Mouse (Mus musculus) limb, embryonic 10.5 days (tissue): ENCODE data around the gene Chst5. TPM values are rescaled to one million over a fixed set of nuclear protein-coding genes. Genes with fewer than 3 reads are reported as not detected.

Experiments
- DNase-seq: peaks from one replicate; pipeline ENCODE4 v3.0.0-alpha.2; 2017; ENCODE audit warnings: low spot score
- H3K27ac ChIP-seq: fragments of 300-500 bp; sonication (generic); 2 replicates; pipeline ENCODE4 v1.5.1; 2016; ENCODE audit warnings: mild to moderate bottlenecking
- H3K27me3 ChIP-seq: fragments of 300-500 bp; sonication (generic); 2 replicates; pipeline ENCODE4 v1.6.1; 2016; ENCODE audit warnings: low read depth, mild to moderate bottlenecking; ENCODE audit not compliant: poor library complexity, severe bottlenecking
- H3K36me3 ChIP-seq: fragments of 300-500 bp; sonication (generic); 2 replicates; pipeline ENCODE4 v1.6.1; 2016; ENCODE audit warnings: mild to moderate bottlenecking, moderate library complexity
- H3K4me1 ChIP-seq: fragments of 300-500 bp; sonication (generic); 2 replicates; pipeline ENCODE4 v1.6.1; 2016
- H3K4me3 ChIP-seq: fragments of 300-500 bp; sonication (generic); 2 replicates; pipeline ENCODE4 v1.5.1; 2016; ENCODE audit warnings: mild to moderate bottlenecking, moderate library complexity
- H3K9me3 ChIP-seq: fragments of 300-500 bp; sonication (generic); replicated peaks from 2 replicates; pipeline ENCODE4 v1.6.1; 2016; ENCODE audit warnings: mild to moderate bottlenecking
- WGBS: fragments of 180-500 bp; shearing (Covaris S2); methylation state at CpG from one replicate; pipeline ENCODE4 v1.1.7; 2016; 5-methylcytosine and 5-hydroxymethylcytosine counted together
- polyA plus RNA-seq: library from polyadenylated mRNA; unstranded; fragments of >200 nt; fragmentation: Nextera tagmentation; extraction: Ambion mirVana; gene quantifications from 2 replicates; pipeline ENCODE4 v1.2.1, GENCODE M21; 2016

Chst5 gene
- polyA plus RNA-seq, 1 experiment from 2014 or later = 2.4 TPM

DNA sequence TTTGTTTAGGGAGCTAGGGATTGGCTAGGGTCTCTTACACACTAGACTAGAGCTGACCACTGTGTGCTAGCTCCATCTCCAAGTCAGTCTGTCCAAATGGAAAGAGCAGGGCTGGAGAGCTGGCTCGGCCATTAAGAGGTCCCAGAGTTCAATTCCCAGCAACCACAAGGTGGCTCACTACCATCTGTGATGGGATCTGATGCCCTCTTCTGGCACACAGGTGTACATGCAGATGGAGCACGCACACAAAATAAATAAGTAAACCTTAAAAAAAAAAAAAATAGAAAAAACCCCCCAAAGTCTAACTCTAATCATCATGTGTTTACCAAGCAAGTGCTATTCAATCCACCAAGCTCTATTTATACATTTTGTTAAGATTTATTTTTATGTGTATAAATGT, 9.4 kb upstream of the Chst5 start:
- H3K9me3 ChIP-seq = no peaks in the 10 kb centered on the region
- no peaks in the 10 kb centered on the region for H3K4me1 ChIP-seq
- 95% methylated on average over 2 of the region's 2 CpGs for WGBS
- H3K4me3 ChIP-seq = no peak overlapping the region
- no peak overlapping the region for H3K27ac ChIP-seq
- no peaks in the 10 kb centered on the region for H3K27me3 ChIP-seq
- no peak for DNase-seq
- peaks cover 17% of the 10 kb centered on the region for H3K36me3 ChIP-seq

DNA sequence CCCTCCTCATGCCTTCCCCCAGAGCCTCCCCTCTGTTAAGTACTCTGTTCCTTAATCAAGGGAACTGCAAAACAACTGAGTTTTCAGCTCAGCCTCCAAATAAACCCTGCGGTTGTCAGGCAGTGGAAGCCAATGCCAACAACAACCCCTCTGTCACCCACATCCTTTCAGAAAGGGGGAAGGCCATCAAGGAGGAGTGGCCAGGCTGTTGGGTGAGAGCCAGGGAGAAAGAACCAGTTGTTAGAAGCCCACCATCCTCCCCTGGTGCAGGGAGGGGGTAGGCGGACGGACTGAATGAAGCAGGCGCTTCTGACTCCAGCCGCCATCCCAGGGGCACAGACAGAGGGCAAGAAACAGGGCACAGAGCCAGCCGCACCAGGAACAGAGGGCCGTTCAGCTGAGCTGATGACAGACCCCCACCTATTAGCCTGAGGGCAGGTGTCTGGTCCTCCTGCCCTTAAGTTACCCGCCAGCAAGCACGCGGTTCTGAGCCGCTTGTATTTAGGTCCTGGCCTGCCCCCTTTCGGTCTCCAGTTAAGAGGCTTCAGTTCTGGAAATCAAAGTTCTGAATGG, 2.7 kb upstream of the Chst5 start:
- DNase-seq = no peak
- peaks cover 17% of the 10 kb centered on the region for H3K4me1 ChIP-seq
- H3K27ac ChIP-seq = no peak overlapping the region
- peaks cover 48% of the 10 kb centered on the region for H3K27me3 ChIP-seq
- 45% methylated on average over 12 of the region's 12 CpGs for WGBS
- no peak overlapping the region for H3K4me3 ChIP-seq
- no peaks in the 10 kb centered on the region for H3K9me3 ChIP-seq
- H3K36me3 ChIP-seq = peaks cover 7% of the 10 kb centered on the region

DNA sequence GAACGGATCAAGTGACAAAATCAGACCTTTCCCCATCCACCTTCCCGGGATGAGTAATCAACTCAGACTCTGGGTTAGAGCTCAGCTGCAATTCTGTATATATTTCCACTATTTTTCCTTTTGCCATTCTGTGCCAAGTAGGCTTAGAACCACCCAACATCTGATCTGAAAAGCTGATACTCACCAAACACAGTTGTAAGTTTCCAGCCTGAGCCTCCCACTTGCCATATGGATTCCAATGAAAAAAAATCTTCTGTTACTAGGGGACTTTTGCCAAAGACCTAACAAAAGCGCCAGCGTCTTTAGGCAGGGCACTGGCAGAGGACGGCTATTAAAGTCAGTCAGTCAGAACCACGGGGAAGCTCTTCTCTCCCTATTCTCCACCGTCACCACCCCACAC, 1.3 kb upstream of the Chst5 start:
- Histone ChIP-seq H3K4me1 (peaks cover 17% of the 10 kb centered on the region), H3K9me3 (no peaks in the 10 kb centered on the region), H3K4me3 (no peak overlapping the region), H3K27ac (no peak overlapping the region), H3K27me3 (peaks cover 48% of the 10 kb centered on the region), H3K36me3 (0 out of 2 replicates have a peak, but pooled peaks cover under 1% of the 10 kb centered on the region)
- WGBS = 72% methylated on average over 7 of the region's 7 CpGs
- DNase-seq = no peak

DNA sequence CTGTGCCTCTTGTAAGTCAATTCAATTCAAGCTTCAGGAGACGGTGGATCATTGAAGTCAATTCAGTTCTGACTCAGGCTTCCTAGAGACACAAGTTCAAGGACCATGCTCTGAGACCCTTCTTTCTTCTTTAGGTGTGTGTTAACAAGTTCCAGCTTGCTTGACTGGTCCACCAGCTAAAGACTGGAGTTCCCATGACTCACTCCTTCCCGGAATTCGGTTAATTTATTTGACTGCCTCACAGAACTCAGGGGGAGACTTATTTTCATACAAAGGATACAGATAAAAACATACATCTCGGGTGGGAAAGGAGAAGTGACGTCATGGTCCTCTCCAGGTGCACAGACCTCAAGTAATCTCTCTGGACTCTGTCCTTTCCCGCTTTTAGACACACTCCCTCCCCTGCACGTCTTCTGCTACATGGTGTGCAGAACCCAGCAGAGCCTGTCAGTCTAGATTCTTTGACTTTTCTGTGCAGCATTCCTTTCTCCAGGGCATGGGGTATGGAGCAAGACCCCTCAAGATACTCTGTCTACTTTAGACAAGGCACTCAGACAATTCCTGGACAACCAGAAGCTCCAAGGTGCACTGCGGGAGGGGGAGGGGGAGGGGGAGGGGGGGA, 4.6 kb downstream of the Chst5 start:
- WGBS = 72% methylated on average over 8 of the region's 8 CpGs
- DNase-seq = no peak

DNA sequence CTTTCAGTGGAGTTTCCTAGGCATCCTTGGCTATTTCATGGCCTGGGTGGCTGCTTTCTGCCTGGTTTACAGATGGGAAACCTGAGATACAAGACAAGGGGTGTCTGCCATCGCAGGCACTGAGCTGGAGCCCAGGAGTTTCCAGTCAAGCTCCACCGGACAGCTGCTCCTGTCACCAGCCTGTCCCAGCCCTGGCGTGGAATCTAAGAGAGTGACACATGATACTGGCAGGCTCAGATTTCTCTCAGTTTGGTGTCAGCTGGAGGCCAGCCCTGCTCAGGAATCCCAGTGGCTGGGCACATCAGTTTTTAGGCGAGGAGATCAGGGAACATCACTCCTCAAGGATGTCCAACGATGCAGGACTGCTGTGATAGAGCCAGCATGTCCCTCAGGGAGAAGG, 8.2 kb downstream of the Chst5 start:
- Histone ChIP-seq H3K4me3 (no peak overlapping the region), H3K27me3 (no peaks in the 10 kb centered on the region), H3K27ac (no peak overlapping the region), H3K4me1 (peaks cover 14% of the 10 kb centered on the region), H3K9me3 (no peaks in the 10 kb centered on the region), H3K36me3 (no peaks in the 10 kb centered on the region)
- DNase-seq = no peak
- WGBS = 27% methylated on average over 5 of the region's 5 CpGs

More for the DNA sequence above, 4.6 kb downstream of the Chst5 start:
- Histone ChIP-seq H3K36me3 (no peaks in the 10 kb centered on the region), H3K9me3 (no peaks in the 10 kb centered on the region), H3K4me1 (peaks cover 23% of the 10 kb centered on the region), H3K27ac (no peak overlapping the region), H3K27me3 (peaks cover 17% of the 10 kb centered on the region), H3K4me3 (no peak overlapping the region)

DNA sequence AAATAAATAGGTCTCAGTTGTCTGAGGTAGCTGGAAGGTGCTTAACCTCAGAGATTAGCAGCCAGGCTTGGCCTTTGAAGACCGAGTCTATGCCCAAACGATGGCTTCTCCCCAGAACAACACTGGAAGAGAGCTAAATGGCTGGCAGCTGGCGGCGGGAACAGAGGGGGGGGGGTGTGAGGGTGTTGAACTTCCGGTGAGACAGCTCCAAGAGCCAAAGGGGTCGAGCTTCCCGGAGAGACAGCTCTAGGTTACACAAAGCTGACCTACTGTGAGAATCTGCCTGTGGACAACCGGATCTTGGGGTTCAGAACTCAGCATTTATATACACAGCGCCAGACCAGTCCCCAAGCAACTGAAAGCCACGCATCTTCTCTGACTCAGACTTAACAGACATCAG, 11.7 kb downstream of the Chst5 start:
- Histone ChIP-seq H3K27me3 (no peaks in the 10 kb centered on the region), H3K4me3 (no peak overlapping the region), H3K27ac (no peak overlapping the region), H3K36me3 (no peaks in the 10 kb centered on the region), H3K4me1 (peaks cover 14% of the 10 kb centered on the region), H3K9me3 (no peaks in the 10 kb centered on the region)
- 41% methylated on average over 10 of the region's 10 CpGs for WGBS
- no peak for DNase-seq

DNA sequence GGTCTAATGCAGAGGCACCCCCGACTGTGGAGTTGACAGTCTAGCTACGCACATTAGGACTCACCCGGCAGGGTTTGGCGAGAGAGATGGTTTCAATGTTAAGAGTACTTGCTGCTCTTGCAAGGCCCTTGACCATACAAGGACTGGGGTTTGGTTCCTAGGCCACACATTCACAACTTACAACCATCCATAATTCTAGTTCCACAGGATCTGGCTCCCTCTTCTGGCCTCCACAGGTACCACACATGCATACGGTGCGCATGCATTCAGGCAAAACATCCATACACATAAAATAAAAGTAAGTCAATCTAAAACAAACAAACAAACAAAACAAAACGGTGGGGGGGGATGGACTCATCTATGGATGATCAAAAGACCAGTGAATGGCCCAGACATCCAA, 15.3 kb downstream of the Chst5 start:
- Histone ChIP-seq H3K27ac (no peak overlapping the region), H3K9me3 (no peaks in the 10 kb centered on the region), H3K4me1 (peaks cover 20% of the 10 kb centered on the region), H3K36me3 (no peaks in the 10 kb centered on the region), H3K27me3 (peaks cover 27% of the 10 kb centered on the region), H3K4me3 (no peak overlapping the region)
- no peak for DNase-seq
- WGBS = 87% methylated on average over 7 of the region's 7 CpGs

DNA sequence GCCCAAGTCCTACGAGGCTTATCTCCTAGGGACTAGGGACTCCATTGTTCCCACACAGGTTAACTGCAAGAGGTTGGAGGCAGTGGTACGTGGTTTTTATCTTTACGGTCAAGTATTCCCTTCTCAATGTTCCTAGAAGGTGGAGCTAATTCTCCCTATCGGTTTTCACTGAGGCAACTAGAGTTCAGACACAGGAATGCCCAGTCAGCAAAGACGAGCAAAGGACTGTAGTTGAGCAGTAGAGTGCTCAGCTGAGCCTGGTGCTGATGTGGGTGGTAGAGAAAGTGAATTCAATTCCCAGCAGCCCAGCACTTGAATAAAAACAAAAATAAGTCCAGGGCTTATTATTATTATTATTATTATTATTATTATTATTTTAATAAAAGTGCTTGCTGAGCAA, 17.6 kb downstream of the Chst5 start:
- H3K9me3 ChIP-seq = no peaks in the 10 kb centered on the region
- DNase-seq = no peak
- no peaks in the 10 kb centered on the region for H3K36me3 ChIP-seq
- H3K27me3 ChIP-seq = peaks cover 49% of the 10 kb centered on the region
- H3K27ac ChIP-seq = no peak overlapping the region
- WGBS = 71% methylated on average over 5 of the region's 5 CpGs
- no peak overlapping the region for H3K4me3 ChIP-seq
- H3K4me1 ChIP-seq = peaks cover 20% of the 10 kb centered on the region

DNA sequence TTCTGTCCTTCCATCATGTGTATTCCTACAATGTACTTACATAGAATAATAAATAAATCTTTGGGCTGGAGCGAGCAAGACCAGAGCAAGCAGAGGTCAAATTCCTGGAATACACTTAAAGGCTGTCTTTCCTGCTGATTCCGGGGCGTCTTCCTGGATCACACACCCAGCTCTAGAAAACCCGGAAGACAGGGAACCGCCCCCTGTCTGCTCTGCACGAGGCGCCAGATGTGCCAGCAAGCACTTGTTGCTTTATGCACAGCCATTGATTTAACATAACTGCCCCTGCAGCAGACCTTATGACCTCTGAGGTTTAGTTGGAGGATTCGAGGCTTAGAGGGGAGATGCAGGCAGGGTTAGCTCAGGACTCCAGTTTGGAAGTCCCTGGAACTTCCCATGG, 18.3 kb downstream of the Chst5 start:
- no peaks in the 10 kb centered on the region for H3K36me3 ChIP-seq
- no peak overlapping the region for H3K27ac ChIP-seq
- H3K9me3 ChIP-seq = no peaks in the 10 kb centered on the region
- H3K27me3 ChIP-seq = peaks cover 55% of the 10 kb centered on the region
- DNase-seq = no peak
- peaks cover 20% of the 10 kb centered on the region for H3K4me1 ChIP-seq
- WGBS = 30% methylated on average over 8 of the region's 8 CpGs
- no peak overlapping the region for H3K4me3 ChIP-seq

DNA sequence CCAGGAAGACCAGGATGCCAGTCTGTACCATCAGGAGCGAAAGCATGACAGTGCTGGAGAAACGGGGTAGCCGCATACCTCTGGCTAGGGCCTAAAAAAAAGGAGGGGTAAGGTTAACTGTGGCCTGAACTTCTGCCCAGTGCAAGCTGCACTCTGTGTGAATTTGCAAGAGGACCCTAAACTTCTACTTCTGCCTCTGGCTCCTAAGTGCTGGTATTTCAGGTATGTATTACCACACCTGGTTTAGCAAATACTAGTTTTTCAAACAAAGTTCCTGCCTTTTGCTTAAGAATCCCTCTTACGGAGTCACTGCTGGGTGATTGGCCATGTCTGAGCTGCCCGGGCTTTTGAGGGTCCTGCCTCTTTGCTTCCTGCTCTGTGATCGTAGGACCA, 19.3 kb downstream of the Chst5 start:
- Histone ChIP-seq H3K4me1 (peaks cover 20% of the 10 kb centered on the region), H3K9me3 (no peaks in the 10 kb centered on the region), H3K4me3 (no peak overlapping the region), H3K27ac (no peak overlapping the region), H3K36me3 (no peaks in the 10 kb centered on the region), H3K27me3 (peaks cover 60% of the 10 kb centered on the region)
- DNase-seq = no peak
- 62% methylated on average over 6 of the region's 6 CpGs for WGBS

DNA sequence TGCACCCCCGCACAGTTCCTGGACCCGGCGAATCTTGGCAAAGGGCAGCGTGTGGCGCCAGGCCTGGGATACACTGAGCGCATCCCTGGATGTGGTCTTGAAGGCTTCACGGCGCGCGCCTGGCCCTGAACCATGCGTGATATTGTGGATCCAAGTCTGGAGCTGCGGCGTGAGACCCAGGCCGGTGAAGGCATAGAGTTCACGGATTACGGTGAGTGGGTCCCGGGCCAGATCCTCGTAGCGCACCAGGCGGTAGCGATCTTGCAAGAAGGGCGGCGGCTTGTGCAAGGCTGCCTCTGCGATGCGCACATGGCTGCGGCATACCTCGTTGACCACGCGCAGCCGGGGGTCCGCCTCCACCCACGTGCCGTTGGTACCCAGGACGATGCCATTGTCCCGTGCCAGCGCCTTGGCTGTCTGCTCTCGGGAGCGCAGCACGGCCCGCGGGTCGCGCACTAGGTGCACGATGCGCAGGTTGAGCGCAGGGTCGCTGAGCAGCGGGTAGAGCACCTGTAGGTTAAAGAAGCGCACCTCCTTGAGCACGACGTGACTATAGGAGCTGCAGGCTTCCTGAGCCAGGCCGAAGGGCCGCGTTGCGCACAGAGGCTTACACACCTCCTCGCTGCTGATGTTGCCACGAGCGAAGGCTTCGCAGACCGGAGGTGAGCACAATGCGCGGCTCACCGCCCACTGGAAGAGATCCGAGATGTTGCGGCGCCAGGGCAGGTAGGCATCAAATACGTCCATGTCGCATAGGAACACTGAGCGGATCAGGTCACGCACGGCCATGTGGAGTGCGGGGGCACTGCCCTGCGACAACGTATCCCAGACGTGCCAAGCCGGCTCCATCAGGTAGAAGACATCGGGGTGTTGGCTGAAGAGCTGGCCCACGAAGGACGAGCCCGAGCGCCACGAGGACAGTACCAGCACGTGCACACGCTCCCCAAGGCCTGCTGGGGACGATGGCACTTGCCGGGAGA, 20.0 kb downstream of the Chst5 start:
- peaks cover 60% of the 10 kb centered on the region for H3K27me3 ChIP-seq
- peak overlapping the region; percentile 40 for H3K4me3 ChIP-seq
- peaks cover 20% of the 10 kb centered on the region for H3K4me1 ChIP-seq
- no peaks in the 10 kb centered on the region for H3K9me3 ChIP-seq
- no peak for DNase-seq
- whole genome bisulfite sequencing = 12% methylated on average over 86 of the region's 86 CpGs
- H3K36me3 ChIP-seq = no peaks in the 10 kb centered on the region
- 0 out of 2 replicates have a peak overlapping the region, but pooled peaks have one; percentile 4 for H3K27ac ChIP-seq

DNA sequence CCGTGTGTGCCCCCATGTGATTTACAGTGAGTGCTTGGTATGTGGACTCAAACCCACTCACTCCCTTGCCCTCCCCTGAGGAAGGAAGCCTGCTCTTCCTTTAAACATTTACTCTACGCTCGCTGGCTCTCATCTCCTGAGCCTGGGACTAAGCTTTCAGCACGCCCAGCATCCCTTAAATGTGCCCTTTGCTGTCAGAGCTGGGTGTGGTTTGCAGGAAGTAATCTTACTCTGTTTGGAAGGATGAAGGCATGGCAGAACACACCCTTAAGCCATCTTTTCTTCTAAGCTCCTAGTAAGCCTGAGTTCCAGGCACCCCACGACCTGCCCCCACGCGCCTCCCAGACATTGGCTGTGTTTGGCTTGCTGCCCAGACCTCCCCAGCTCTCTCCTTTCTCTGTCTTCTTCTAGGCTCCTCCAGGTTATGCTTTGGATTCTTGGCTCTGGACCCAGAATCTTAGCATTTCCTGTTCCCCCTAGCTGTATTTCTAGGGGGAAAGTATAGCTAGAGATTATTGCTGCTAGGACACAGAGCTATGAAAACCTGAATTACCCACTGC, 22.1 kb downstream of the Chst5 start:
- no peaks in the 10 kb centered on the region for H3K36me3 ChIP-seq
- DNase-seq = no peak
- no peak overlapping the region for H3K27ac ChIP-seq
- H3K4me3 ChIP-seq = no peak overlapping the region
- WGBS = 66% methylated on average over 7 of the region's 7 CpGs
- peaks cover 20% of the 10 kb centered on the region for H3K4me1 ChIP-seq
- H3K27me3 ChIP-seq = peaks cover 60% of the 10 kb centered on the region
- no peaks in the 10 kb centered on the region for H3K9me3 ChIP-seq

DNA sequence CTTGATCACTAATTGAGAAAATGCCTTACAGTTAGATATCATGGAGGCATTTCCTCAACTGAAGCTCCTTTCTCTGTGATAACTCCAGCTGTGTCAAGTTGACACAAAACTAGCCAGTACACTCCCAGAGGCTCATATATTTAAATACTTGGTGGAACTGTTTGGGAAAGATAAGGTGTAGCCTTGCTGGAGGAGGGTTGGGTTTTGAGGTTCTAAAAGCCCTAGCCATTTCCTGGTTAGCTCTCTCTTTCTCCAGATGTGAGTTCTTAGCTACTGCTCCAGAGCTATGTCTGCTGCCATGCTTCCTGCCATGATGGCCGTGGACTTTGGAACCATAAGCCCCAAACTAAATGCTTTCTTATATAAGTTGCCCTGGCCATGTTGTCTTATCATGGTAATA, 22.8 kb downstream of the Chst5 start:
- H3K9me3 ChIP-seq = no peaks in the 10 kb centered on the region
- peaks cover 19% of the 10 kb centered on the region for H3K4me1 ChIP-seq
- peaks cover 59% of the 10 kb centered on the region for H3K27me3 ChIP-seq
- no peak for DNase-seq
- WGBS = 89% methylated on average over 1 of the region's 1 CpGs
- H3K36me3 ChIP-seq = no peaks in the 10 kb centered on the region
- no peak overlapping the region for H3K27ac ChIP-seq
- no peak overlapping the region for H3K4me3 ChIP-seq
